Mouse (Mus musculus): ENCODE results near the gene Kazald1. TPM values are rescaled to one million over a fixed set of nuclear protein-coding genes. Genes with fewer than 3 reads are reported as not detected.

Gene Kazald1
- total RNA-seq (2021): 1 to 10 TPM; 4.3 to 5.5 TPM
- long read RNA-seq, experiment 1, partial matches to known transcripts: 2 of 4 reads
- long read RNA-seq, experiment 1, other reads (novel, unspliced or antisense): 1 of 4 reads
- long read RNA-seq, experiment 2, partial matches to known transcripts: 4 of 6 reads
- long read RNA-seq, experiment 2, other reads (novel, unspliced or antisense): 0 of 6 reads

DNA sequence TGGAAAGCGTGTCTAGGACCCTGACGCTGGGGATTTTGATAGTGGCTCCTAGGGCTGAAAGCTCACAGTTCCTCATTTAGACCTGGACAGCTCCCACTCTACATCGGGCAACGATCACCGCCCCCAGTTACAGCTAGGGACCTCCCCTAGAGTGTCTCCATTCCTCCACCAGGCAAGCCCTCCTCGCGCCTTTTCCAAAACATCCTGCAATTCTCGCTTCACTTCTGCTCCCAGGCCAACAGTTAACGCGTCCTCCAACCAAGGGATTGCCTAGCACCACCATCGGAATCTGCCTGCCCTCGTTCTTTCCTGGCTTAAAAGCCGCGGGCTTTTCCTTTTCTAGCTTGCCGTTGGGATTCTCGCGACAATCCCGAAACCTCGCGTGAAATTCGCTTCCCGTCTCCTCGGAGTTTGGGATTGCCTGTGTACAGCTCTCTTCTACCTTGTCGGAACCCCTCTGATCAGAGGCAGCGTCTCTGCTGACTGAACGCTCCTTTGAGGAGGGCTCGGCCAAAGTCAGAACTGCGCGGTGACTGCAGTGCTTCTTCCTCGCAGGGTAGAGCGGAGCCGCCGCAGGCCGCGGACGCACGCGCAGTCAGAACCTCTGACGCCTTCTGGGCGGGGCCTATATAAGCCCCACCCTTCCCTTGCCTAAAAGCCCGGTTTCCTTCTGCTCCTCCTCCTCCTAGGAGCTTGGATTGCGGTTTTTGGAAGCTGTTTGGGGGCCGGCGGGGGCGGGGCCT lies at the start of gene Kazald1:
Gene Kazald1 (plus strand): TSS at position 662 of the 743 bp plus-strand sequence.
- DNase-seq (ENCODE audit: extremely low spot score in 1 of 2, low spot score in 2 of 2): peak; percentile 92 to 94
- TF ChIP-seq CTCF (IDR thresholded peaks at IDR 0.05): no peak
- peak within 1 kb of the TSS; percentile 95 for H3K4me3 ChIP-seq
- intact Hi-C loops (cut with DNase I): loop anchor here (2.0 to 10.0 kb wide), 5 partner anchors 16 to 470 kb away; partner anchors contain the start of gene Btrc
- peak within 1 kb of the TSS; percentile 98 for H3K27ac ChIP-seq

DNA sequence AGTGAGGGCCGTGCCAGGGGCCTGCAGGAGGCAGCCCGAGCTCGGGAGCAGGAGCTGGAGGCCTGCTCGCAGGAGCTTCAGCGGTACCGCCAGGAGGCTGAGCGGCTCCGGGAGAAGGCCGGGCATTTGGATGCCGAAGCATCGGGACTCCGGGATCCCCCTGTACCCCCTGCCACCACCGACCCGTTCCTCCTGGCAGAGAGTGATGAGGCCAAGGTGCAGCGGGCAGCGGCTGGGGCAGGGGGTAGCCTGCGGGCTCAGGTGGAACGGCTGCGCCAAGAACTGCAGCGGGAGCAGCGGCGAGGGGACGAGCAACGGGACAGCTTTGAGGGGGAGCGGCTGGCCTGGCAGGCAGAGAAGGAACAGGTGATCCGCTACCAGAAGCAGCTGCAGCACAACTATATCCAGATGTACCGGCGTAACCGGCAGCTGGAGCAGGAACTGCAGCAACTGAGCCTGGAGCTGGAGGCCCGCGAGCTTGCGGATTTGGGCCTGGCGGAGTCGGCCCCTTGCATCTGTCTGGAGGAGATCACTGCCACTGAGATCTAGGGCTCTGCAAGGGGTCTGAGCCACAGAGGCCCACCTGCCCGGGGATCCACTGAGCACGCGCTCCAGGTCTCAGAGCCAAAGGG lies 49.0 kb upstream of the Kazald1 start:
- intact Hi-C loops (cut with DNase I): no loop called here
- no peak for DNase-seq (ENCODE audit: extremely low spot score in 1 of 2, low spot score in 2 of 2)
- no peak for TF ChIP-seq CTCF (IDR thresholded peaks at IDR 0.05)
- Histone ChIP-seq H3K27ac (peak overlapping the region; percentile 40; the same call in 1 of the 2 replicates), H3K4me3 (no peak overlapping the region)

- Histone ChIP-seq H3K27ac (peak overlapping the region; percentile 71), H3K4me3 (no peak overlapping the region)
- intact Hi-C loops (cut with DNase I): no loop called here
- TF ChIP-seq CTCF (IDR thresholded peaks at IDR 0.05): no peak
- DNase-seq (ENCODE audit: extremely low spot score in 1 of 2, low spot score in 2 of 2): no peak
These were observed 47.9 kb upstream of the Kazald1 start for GRCm38 (mm10) chr19:45026958-45027670.

DNA sequence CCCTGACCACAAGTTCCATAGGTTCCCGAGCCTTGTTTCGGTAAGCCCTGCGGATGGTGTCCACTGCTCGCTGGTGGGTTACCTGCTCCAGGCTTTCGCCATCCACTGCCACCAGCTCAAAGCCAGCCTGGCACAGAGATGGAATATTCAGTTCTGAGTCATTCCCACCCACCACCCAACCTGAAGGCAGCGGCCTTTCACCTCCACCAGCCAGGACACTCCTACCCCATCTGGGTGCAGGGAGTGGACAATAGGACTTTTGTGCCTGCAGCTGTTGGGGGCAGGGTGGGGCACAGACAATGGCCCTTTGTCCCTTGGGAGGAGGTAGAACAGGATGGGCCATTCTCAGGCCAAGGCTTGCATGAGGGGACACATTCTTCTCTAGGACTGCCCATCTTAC lies 47.2 kb upstream of the Kazald1 start:
- intact Hi-C loops (cut with DNase I): no loop called here
- Histone ChIP-seq H3K4me3 (no peak overlapping the region), H3K27ac (peak overlapping the region; percentile 71)
- DNase-seq (ENCODE audit: extremely low spot score in 1 of 2, low spot score in 2 of 2): no peak
- no peak for TF ChIP-seq CTCF (IDR thresholded peaks at IDR 0.05)

DNA sequence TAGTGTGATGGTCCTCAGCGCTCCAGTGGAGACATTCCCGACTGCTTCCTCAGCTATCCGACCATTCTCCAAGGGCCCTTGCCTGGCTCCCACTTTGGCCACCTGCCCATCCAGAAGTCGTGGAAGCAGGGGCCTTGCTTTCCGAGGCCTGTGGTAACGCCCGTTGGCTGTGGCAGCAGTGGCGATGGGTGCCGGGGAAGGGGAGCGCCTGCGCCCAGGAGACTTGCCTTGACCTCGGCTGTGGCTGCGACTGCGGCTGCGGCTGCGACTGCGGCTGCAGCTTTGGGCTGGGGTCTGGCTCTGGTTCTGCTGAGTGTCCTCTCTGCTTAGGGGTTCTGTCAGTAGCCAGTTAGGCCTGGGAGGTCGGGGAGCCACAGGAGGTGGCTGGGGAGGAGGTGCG lies 46.3 kb upstream of the Kazald1 start:
- TF ChIP-seq CTCF (IDR thresholded peaks at IDR 0.05): no peak
- no peak for DNase-seq (ENCODE audit: extremely low spot score in 1 of 2, low spot score in 2 of 2)
- intact Hi-C loops (cut with DNase I): no loop called here
- Histone ChIP-seq H3K27ac (peak overlapping the region; percentile 50), H3K4me3 (no peak overlapping the region)

GRCm38 (mm10) chr19:45029571-45029970 lies 45.5 kb upstream of the Kazald1 start:
- TF ChIP-seq CTCF (IDR thresholded peaks at IDR 0.05): no peak
- intact Hi-C loops (cut with DNase I): no loop called here
- Histone ChIP-seq H3K27ac (no peak overlapping the region), H3K4me3 (no peak overlapping the region)
- DNase-seq (ENCODE audit: extremely low spot score in 1 of 2, low spot score in 2 of 2): no peak

GRCm38 (mm10) chr19:45030111-45030510 lies 44.9 kb upstream of the Kazald1 start:
- intact Hi-C loops (cut with DNase I): no loop called here
- peak overlapping the region; percentile 55 for H3K27ac ChIP-seq
- peak in 1 of 2 experiments; percentile 62 for DNase-seq (ENCODE audit: extremely low spot score in 1 of 2, low spot score in 2 of 2)
- peak; percentile 70 for TF ChIP-seq CTCF (IDR thresholded peaks at IDR 0.05)
- no peak overlapping the region for H3K4me3 ChIP-seq

DNA sequence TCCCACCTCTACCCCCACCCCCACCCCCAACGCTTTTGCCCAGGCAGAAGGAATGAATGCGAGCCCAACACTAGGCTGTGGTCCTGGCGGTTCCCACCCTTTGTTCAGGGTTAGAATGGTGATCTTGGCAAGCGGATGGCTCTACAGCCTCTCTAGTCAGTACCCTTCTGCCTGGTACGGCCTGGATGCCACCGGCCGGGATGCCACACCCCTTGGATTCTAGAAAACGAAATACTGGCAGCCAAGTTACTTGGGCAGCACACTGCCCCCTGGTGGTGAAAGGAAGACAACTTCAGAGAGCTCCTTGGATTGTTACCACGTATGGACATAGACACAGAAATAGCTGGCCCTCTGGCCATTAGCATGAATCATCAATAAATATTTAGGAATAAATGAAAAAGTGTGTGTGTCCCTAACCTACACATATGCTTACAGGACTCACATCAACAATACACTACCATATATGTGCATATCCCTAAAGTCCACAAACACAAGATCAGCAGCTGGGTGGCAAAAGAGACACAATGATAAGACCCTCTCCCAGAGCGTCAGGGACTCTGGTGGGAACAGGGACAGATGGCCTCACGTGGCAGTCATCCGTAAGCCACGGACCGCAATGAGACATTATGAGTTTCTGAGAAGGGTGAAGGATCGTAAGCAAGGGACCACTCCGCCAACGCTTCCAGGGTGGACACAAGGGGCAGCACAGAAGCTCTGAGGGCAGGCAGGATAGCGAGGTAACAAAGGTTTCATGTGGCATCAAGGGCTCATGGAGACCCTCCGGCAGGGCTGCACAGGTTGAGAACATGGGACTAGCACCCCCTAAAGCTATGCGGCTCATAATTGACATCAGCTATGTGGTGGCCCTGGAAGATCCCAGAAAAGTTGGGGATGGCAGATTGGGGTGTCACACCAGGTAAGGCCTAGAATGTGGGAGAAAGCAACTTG lies 44.0 kb upstream of the Kazald1 start:
- TF ChIP-seq CTCF (IDR thresholded peaks at IDR 0.05): peak; percentile 87
- no peak overlapping the region for H3K4me3 ChIP-seq
- peak; percentile 75 to 78 for DNase-seq (ENCODE audit: extremely low spot score in 1 of 2, low spot score in 2 of 2)
- H3K27ac ChIP-seq: no peak overlapping the region; the same call in 1 of the 2 replicates
- intact Hi-C loops (cut with DNase I): loop anchor here (1.0 kb wide), 2 partner anchors 15 to 19 kb away; no protein-coding TSS in a partner anchor

GRCm38 (mm10) chr19:45031780-45032179 lies 43.3 kb upstream of the Kazald1 start:
- peak; percentile 67 to 74 for DNase-seq (ENCODE audit: extremely low spot score in 1 of 2, low spot score in 2 of 2)
- intact Hi-C loops (cut with DNase I): loop anchor here (1.0 kb wide), 2 partner anchors 15 to 19 kb away; no protein-coding TSS in a partner anchor
- Histone ChIP-seq H3K4me3 (no peak overlapping the region), H3K27ac (no peak overlapping the region)
- peak; percentile 89 for TF ChIP-seq CTCF (IDR thresholded peaks at IDR 0.05)

DNA sequence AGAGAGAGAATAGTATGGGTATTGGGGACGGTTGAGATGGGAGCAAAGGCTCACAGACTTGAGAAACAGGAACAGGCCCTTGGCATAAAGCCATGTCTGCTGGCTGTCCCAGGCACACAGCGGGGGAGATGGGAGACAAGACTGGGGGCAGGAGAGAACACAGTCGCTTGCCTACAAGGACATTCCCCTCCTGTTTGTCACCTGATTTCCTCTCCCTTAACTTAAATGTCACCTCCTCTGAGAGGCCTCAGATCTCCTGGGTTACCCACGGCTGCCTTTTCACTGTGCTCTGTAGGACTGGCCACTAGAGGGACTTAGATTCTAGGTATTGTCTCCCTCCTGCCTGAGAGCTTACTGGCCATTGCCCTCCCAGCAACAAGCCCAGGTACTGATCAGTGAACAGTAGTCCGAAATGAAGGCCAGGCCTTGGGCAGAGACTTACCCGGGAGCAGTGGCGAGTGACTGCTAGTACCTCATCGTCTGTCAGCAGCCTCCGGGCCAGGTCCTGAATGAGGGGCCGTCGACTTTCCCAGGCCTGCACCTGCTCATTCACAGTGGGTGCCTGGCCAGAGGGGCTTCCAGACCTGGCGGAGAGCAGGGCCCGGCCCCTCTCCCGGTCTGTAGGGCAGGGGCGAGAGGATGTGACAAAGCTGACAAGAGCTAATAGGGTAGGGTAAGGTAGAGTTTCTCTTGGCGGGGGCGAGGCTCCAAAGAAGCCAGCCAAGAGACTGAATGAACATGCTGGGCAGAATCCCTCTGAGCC lies 42.3 kb upstream of the Kazald1 start:
- intact Hi-C loops (cut with DNase I): no loop called here
- no peak for DNase-seq (ENCODE audit: extremely low spot score in 1 of 2, low spot score in 2 of 2)
- TF ChIP-seq CTCF (IDR thresholded peaks at IDR 0.05): peak; percentile 43
- H3K27ac ChIP-seq: no peak overlapping the region
- no peak overlapping the region for H3K4me3 ChIP-seq

All from left cerebral cortex, adult 2 months (tissue).